Mouse (Mus musculus): ENCODE results near the gene Syf2. TPM values are rescaled to one million over a fixed set of nuclear protein-coding genes. Genes with fewer than 3 reads are reported as not detected.
"Not testable (repeated sequence)": the region's sequence is repeated elsewhere in the genome, so short reads cannot be mapped to it uniquely, and the experiment has no call there.

Syf2 gene
- 10 to 100 TPM; 52.5 to 56.9 TPM for total RNA-seq (2021)
- long read RNA-seq, experiment 1, transcript Syf2-201 (7 exons, 1,369 nt): major isoform, 51 of 60 reads
- long read RNA-seq, experiment 1, partial matches to known transcripts: 9 of 60 reads
- long read RNA-seq, experiment 1, other reads (novel, unspliced or antisense): 0 of 60 reads
- long read RNA-seq, experiment 2, transcript Syf2-201 (7 exons, 1,369 nt): major isoform, 37 of 42 reads
- long read RNA-seq, experiment 2, partial matches to known transcripts: 2 of 42 reads
- long read RNA-seq, experiment 2, other reads (novel, unspliced or antisense): 2 of 42 reads

- DNase-seq: peak; percentile 97
These were observed at the start of gene Syf2 for GRCm38 (mm10) chr4:134930684-134931481. Syf2 (plus strand) TSS chr4:134930898.

GRCm38 (mm10) chr4:134883266-134883665, 47.4 kb upstream of the Syf2 start:
- peak; percentile 13 to 44 for DNase-seq

- peak; percentile 65 to 66 for DNase-seq
These were observed 46.9 kb upstream of the Syf2 start for GRCm38 (mm10) chr4:134883808-134884207.

DNA sequence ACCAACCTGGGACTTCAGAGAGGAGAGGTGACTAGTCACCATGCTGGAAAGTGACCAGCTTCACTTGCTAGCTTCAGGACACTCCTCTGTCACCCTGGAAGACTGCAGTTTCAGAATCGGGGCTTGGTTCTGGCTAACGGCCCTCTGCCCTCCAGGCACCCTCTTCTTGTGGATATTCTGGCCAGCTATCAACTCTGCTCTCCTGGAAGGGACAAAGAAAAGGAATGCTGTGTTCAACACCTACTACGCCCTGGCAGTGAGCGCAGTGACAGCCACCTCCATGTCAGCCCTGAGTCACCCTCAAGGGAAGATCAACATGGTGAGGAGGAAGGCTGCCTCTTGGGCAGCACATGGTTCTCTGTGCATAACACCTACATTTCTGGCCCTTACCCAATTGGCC, 46.3 kb upstream of the Syf2 start:
- DNase-seq: peak; percentile 30 to 44

DNA sequence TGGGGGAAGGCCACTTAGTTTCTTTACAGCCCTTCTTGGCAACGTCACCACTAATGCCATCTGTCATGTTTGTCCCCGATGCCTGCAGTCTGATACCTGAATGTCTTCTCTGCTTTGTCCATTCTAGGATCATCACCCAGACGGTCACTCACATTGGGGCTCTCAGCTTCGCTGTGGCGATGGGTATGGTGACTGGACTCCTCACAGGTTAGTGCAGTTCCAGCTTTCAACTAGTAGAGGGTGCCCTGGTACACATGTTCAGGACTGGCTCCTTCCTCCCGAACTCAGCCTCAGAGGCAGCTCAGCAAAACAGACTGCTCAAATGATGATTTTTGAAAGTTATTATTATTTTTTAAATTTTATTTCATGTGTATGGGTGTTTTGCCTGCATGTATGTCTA, 38.6 kb upstream of the Syf2 start:
- peak; percentile 68 to 78 for DNase-seq

DNA sequence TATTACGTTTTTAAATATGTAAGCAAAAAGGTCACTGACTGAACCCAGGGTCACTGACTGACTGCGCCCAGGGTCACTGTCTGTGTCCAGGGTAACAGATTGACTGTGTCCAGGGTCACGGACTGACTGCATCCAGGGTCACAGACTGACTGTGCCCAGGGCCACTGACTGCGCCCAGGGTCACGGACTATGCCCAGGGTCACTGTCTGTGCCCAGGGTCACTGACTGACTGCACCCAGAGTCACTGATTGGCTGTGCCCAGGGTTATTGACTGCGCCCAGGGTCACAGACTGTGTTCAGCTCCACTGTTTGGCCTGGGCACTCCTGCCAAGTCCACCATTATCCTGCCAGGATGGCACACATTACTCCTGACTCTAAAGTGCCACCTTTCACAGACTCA, 33.4 kb upstream of the Syf2 start:
- DNase-seq: no peak

- DNase-seq: no peak
These were observed 29.6 kb upstream of the Syf2 start for GRCm38 (mm10) chr4:134901126-134901525.

GRCm38 (mm10) chr4:134903046-134903445, 27.7 kb upstream of the Syf2 start:
- no peak for DNase-seq

- DNase-seq: not testable (repeated sequence)
These were observed 19.3 kb upstream of the Syf2 start for GRCm38 (mm10) chr4:134911406-134911805.

DNA sequence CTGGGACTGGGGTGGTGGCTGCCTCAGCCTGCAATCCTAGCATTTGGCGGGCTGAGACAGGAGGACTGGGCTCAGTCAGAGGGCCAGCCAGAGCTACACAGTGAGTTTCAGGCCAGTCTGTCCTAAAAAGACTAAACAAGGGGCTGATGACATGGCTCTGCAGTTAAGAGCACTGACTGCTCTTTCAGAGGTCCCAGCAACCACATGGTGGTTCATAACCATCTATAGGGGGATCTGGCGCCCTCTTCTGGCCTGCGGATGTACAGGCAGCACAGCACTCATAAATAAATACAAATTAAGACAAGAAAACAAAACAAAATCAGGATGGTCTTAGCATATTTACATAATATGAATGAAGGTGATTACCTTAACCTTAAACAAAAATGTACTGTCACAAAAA, 17.3 kb upstream of the Syf2 start:
- DNase-seq: peak; percentile 73 to 90

DNA sequence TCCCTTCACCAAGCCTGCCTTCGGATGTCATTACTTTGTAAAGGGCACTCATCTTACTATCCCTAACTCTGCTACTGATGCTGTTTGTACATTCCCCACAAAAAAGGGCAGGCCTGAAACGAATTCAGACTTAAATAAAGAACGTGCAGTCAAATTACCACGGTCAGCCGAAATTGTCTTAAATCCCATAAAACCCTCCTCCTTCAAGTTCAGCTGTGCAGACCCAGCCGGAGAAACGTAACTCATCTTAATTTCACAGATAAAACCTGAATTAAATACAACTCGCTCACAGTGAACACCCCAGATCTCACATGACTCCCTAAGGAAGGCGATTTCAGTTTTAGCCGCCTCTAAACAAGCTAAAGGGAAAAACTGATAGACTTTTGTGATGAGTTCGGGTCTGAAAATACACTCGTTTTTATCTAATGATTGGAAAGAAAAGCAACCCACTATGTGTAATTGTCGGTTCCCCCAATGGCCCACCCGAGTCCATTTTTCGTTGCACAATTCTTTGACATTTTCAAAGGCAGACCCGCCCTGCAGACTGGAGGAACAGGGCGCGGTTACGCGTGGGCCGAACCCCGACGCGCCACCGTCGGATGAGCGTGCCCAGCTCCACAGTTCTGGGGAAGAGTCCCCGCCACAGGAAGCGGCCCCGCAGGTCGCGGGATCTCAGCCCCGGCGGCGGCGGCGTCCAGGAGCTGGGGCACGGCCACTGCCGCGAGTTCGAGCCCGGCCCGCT, 16.4 kb upstream of the Syf2 start:
- peak in 1 of 2 experiments; percentile 26 for DNase-seq

- peak; percentile 97 for DNase-seq
These were observed 15.9 kb upstream of the Syf2 start, which contains the start of gene Tmem50a for GRCm38 (mm10) chr4:134914864-134915209. Tmem50a (minus strand) TSS chr4:134915024.

DNA sequence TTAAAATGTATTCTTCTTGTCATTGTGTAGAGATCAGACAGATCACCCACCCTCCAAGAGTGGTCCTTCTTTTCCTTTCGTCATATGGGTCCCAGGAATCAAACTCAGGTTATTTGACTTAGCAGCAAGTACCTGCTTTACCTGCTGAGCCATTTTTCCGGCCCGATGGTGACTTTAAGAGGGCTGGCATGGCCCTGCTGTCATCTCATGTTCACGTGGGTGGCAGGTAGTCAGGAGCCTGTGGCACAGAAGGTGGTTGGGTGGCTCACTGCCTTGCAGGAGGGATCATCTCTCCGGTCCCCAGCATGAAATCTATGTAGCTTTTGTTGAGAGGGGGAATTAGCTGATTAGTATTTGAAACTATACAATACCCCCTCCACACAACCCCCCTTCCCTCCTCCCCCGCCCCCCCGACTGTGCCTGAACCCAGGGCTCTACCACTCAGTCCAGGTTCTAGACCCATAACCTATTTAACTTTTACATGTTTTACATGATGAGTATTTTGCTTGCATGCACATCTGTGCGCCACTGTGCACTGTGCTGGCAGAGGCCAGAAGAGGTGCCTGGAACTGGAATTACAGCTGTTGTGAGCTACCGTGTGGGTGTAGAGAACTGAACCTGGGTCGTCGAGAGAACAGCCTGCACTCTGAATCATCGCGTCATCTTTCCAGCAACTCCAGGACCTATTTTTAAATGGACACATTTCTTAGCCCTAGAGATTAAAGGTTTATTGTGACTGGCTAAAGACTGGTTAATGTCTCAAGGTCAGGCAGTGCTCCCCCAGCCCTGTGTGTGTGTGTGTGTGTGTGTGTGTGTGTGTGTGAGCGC, 15.3 kb upstream of the Syf2 start:
- peak in 1 of 2 experiments; percentile 22 for DNase-seq

DNA sequence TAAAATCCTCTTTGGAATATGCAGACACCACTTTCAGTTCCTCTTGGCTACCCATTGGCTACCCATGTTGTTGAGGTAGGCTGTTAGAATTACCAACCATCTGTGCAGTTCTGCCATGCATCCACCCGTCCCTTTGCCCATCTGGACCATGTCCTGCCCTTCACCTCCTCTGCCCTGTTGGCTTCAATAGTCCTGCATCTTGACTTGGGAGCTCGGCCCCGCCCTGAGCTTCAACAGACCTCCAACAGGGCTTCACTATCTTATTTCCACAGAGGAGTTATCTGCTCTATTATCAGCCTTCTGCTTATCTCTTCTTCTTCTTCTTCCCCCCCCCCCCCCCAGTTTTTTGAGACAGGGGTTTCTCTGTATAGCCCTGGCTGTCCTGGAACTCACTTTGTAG, 13.5 kb upstream of the Syf2 start:
- DNase-seq: peak in 1 of 2 experiments; percentile 22

DNA sequence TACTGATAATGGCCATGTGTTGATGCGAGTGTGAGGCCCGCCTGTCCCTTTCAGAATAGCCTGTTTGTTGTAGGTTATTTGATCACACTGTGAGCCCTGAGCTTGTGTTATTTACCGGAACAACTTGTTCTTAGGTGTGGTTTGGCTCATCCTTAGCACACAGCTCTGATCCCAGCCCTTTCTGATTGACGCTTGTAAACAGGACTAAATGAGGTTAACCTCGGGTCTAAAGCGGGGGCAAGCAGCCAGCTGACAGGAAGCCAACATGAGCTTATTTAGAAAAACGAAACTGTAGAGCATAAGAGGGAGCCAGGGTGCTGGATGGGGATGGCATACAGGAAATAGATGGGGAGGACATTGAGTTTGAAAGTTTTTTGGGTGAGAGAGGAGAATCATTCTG, 12.3 kb upstream of the Syf2 start:
- DNase-seq: peak; percentile 87 to 88

- peak; percentile 31 to 74 for DNase-seq
These were observed 10.8 kb upstream of the Syf2 start for GRCm38 (mm10) chr4:134919733-134920540.

- no peak for DNase-seq
These were observed 10.1 kb upstream of the Syf2 start for GRCm38 (mm10) chr4:134920631-134921030.

GRCm38 (mm10) chr4:134921703-134922102, 9.0 kb upstream of the Syf2 start:
- peak in 1 of 2 experiments; percentile 30 for DNase-seq

DNA sequence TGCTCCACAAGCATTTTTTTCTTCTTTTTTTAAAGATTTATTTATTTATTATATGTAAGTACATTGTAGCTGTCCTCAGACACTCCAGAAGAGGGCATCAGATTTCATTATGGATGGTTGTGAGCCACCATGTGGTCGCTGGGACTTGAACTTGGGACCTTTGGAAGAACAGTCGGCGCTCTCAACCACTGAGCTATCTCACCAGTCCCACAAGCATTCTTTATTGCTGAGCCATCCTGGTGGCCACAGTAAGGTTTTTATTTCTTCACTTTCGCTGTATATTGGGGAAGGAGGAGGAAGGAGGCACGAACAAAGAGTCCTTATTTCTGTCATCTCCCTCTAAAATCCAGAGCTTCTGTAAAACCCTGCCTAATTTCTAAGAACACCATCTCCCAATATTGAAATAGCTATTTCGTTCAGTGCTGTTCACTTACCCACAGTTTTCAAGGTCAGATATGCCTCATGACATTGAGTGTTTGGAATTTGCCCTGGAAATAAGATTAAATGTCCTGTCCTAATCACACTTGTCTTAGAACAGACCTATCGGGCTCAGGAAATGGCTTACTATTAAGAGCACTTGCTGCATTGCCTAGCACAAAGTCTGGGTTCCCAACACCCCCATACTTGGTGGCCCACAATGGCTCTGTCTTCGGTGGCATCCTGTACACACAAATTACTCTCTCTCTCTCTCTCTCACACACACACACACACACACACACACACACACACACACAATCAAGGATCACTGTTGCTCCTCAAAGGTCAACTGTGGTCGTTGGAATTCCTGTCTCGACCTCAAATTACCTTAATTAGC, 8.4 kb upstream of the Syf2 start:
- DNase-seq: peak in 1 of 2 experiments; percentile 25

DNA sequence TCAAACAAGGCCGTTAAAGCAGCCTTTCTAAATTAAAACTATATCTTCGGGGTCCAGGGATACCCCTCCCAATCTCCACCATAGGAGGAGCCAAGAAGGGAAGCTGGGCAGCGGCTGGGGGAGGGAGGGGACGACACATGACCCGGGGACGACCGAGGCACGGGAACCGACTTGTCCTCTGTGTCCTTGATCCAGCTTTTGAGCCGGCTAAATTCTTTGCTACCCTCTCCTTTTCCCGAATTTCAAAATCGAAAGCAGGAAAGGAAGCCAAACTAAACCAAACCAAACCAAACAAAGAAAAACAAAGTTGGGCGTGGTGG, 7.8 kb upstream of the Syf2 start:
- DNase-seq: peak; percentile 86
